Mouse (Mus musculus): Measurements from ENCODE around the gene Hsd3b4. TPM values are rescaled to one million over a fixed set of nuclear protein-coding genes. Genes with fewer than 3 reads are reported as not detected.
"Not testable (repeated sequence)": the region's sequence is repeated elsewhere in the genome, so short reads cannot be mapped to it uniquely, and the experiment has no call there.

Hsd3b4 gene
- polyA plus RNA-seq, 1 experiment from 2014 or later = not detected

- not testable (repeated sequence) for ATAC-seq (ENCODE audit: low FRiP score); H3K4me1 ChIP-seq (replicated peaks); H3K4me2 ChIP-seq; H3K36me3 ChIP-seq; H3K9ac ChIP-seq; H3K4me3 ChIP-seq; H3K27ac ChIP-seq; H3K27me3 ChIP-seq; H3K9me3 ChIP-seq
- WGBS = no CpG with 5 or more reads among the region's 1 CpGs
These were observed 39.3 kb downstream of the Hsd3b4 start for GRCm38 (mm10) chr3:98471057-98471456.

- not testable (repeated sequence) for H3K27me3 ChIP-seq; H3K9me3 ChIP-seq; H3K4me1 ChIP-seq (replicated peaks); H3K4me3 ChIP-seq; H3K9ac ChIP-seq; ATAC-seq (ENCODE audit: low FRiP score); H3K36me3 ChIP-seq; H3K27ac ChIP-seq; H3K4me2 ChIP-seq
- WGBS = 100% methylated on average over 1 of the region's 2 CpGs
These were observed 41.0 kb downstream of the Hsd3b4 start for GRCm38 (mm10) chr3:98469323-98469722.

- not testable (repeated sequence) for H3K4me3 ChIP-seq; H3K9me3 ChIP-seq; H3K27ac ChIP-seq; H3K9ac ChIP-seq; H3K4me1 ChIP-seq (replicated peaks); ATAC-seq (ENCODE audit: low FRiP score); H3K4me2 ChIP-seq; H3K27me3 ChIP-seq; H3K36me3 ChIP-seq
- WGBS = 100% methylated on average over 1 of the region's 1 CpGs
These were observed 53.3 kb downstream of the Hsd3b4 start, which contains the start of gene Gm4450 for GRCm38 (mm10) chr3:98457026-98457425. Gene Gm4450, minus strand, starts transcription at chr3:98457126.

- not testable (repeated sequence) for H3K4me2 ChIP-seq; H3K9me3 ChIP-seq; H3K4me3 ChIP-seq; ATAC-seq (ENCODE audit: low FRiP score); H3K9ac ChIP-seq; H3K27ac ChIP-seq; H3K27me3 ChIP-seq; H3K4me1 ChIP-seq (replicated peaks); H3K36me3 ChIP-seq
- 67% methylated on average over 5 of the region's 5 CpGs for WGBS
These were observed 56.5 kb downstream of the Hsd3b4 start for GRCm38 (mm10) chr3:98453786-98454185.

Other genes with a start within 250 kb of the Hsd3b4 start
- gene Hmgcs2, start 230.1 kb downstream of the Hsd3b4 start, polyA plus RNA-seq (2015; fragmentation: Nextera tagmentation; extraction: Ambion mirVana) = 15.6 and 16.6 TPM in 2 replicates
- gene Phgdh, start 170.5 kb downstream of the Hsd3b4 start, polyA plus RNA-seq (2015; fragmentation: Nextera tagmentation; extraction: Ambion mirVana) = 156 and 187 TPM in 2 replicates
- 15.9 and 16.6 TPM in 2 replicates for gene Zfp697, start 128.1 kb downstream of the Hsd3b4 start, polyA plus RNA-seq (2015; fragmentation: Nextera tagmentation; extraction: Ambion mirVana)
- 0.19 and 0.26 TPM in 2 replicates for gene Gm4450, start 53.4 kb downstream of the Hsd3b4 start, polyA plus RNA-seq (2015; fragmentation: Nextera tagmentation; extraction: Ambion mirVana)
- gene Gm10681, start 78.3 kb upstream of the Hsd3b4 start, polyA plus RNA-seq (2015; fragmentation: Nextera tagmentation; extraction: Ambion mirVana) = not detected in 2 replicates
- gene Hsd3b5, start 119.7 kb upstream of the Hsd3b4 start, polyA plus RNA-seq (2015; fragmentation: Nextera tagmentation; extraction: Ambion mirVana) = not detected in 2 replicates
- gene Hsd3b2, start 214.0 kb upstream of the Hsd3b4 start, polyA plus RNA-seq (2015; fragmentation: Nextera tagmentation; extraction: Ambion mirVana) = 0.05 TPM in 1 of 2 replicates, not detected in the other